Comparison of ENCODE assay signal across 29 mouse cellular contexts in the genomic region with DNA sequence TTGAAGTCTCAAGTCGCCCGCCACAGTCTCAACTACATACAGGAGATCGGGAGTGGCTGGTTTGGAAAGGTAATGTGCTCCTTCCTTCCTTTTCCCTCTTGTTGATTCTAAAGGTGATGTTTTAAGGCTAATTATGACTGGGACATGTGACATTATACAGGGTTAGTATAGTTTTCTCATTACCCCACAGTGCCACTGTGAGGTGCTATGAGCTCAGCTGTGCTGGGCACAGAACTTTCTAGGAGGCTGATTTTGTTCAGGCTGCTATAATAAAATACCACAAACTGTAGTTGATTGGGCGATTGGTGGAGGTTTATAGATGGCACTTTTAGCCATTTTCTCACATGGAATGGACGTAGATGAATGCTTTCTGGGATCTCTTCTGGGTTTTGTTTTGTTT. TPM values are rescaled to one million over a fixed set of nuclear protein-coding genes. Genes with fewer than 3 reads are reported as not detected.
A peak's percentile ranks its signal among the peaks of the same experiment; 100 is the strongest.
DNase-seq lines count a peak whose midpoint lies in the region; ATAC-seq and TF ChIP-seq lines count a peak whose summit lies in the region.
"Had no signal": no experiment of that assay in that cellular context is flagged by ENCODE, and none has a peak within 500 bp of the region (broad histone marks: within the 10 kb centered on the region; RNA-seq: fewer than 3 reads in every experiment).

No protein-coding gene starts in this region.

- no peaks in the 10 kb centered on the region for H3K27me3 ChIP-seq in intestine, postnatal 0 days (replicated peaks; ENCODE audit: control insufficient read depth, insufficient read depth, low read length)
- no peaks in the 10 kb centered on the region for H3K27me3 ChIP-seq in intestine, embryonic 15.5 days (replicated peaks)
- H3K27me3 ChIP-seq in lung, postnatal 0 days (replicated peaks; ENCODE audit: insufficient read depth, low read length): no peaks in the 10 kb centered on the region
- H3K27me3 ChIP-seq in splenic B cell, adult 2 months (ENCODE audit: control insufficient read depth, insufficient read depth, low read length, poor library complexity, severe bottlenecking): no peaks in the 10 kb centered on the region; the same call in 1 of the 2 replicates
- H3K27me3 ChIP-seq: embryonic facial prominence, embryonic 12.5 days; forebrain, embryonic 15.5 days; hindbrain, embryonic 13.5 days; liver, embryonic 15.5 days; lung, embryonic 15.5 days; neural tube, embryonic 12.5 days had no signal

- no peak overlapping the region for H3K27ac ChIP-seq in intestine, postnatal 0 days (ENCODE audit: low read depth, low read length)
- no peak overlapping the region for H3K27ac ChIP-seq in intestine, embryonic 15.5 days
- H3K27ac ChIP-seq in lung, postnatal 0 days (ENCODE audit: low read length): no peak overlapping the region
- H3K27ac ChIP-seq: embryonic facial prominence, embryonic 12.5 days; forebrain, embryonic 15.5 days; hindbrain, embryonic 13.5 days; liver, embryonic 15.5 days; lung, embryonic 15.5 days; neural tube, embryonic 12.5 days had no signal

- H3K4me3 ChIP-seq in intestine, postnatal 0 days (ENCODE audit: low read depth, low read length): no peak overlapping the region
- H3K4me3 ChIP-seq in intestine, embryonic 15.5 days (replicated peaks): no peak overlapping the region
- no peak overlapping the region for H3K4me3 ChIP-seq in lung, postnatal 0 days (ENCODE audit: low read depth, low read length)
- H3K4me3 ChIP-seq: embryonic facial prominence, embryonic 12.5 days; forebrain, embryonic 15.5 days; hindbrain, embryonic 13.5 days; liver, embryonic 15.5 days; lung, embryonic 15.5 days; myocyte; neural tube, embryonic 12.5 days had no signal

- no peaks in the 10 kb centered on the region for H3K9me3 ChIP-seq in intestine, postnatal 0 days (ENCODE audit: control insufficient read depth)
- H3K9me3 ChIP-seq in intestine, embryonic 15.5 days: no peaks in the 10 kb centered on the region
- H3K9me3 ChIP-seq in lung, postnatal 0 days (ENCODE audit: low read length): no peaks in the 10 kb centered on the region
- H3K9me3 ChIP-seq: embryonic facial prominence, embryonic 12.5 days; forebrain, embryonic 15.5 days; hindbrain, embryonic 13.5 days; liver, embryonic 15.5 days; lung, embryonic 15.5 days; neural tube, embryonic 12.5 days had no signal

- no peak for TF ChIP-seq EP300 in lung, postnatal 0 days (IDR thresholded peaks at IDR 0.05)

- 93% methylated on average over 5 of the region's 5 CpGs for WGBS in intestine, postnatal 0 days
- 94% methylated on average over 5 of the region's 5 CpGs for WGBS in intestine, embryonic 15.5 days
- 92% methylated on average over 5 of the region's 5 CpGs for WGBS in lung, postnatal 0 days

- H3K4me1 ChIP-seq in intestine, postnatal 0 days (replicated peaks; ENCODE audit: control insufficient read depth, insufficient read depth, low read length): no peaks in the 10 kb centered on the region
- H3K4me1 ChIP-seq in intestine, embryonic 15.5 days (replicated peaks): no peaks in the 10 kb centered on the region
- H3K4me1 ChIP-seq in lung, postnatal 0 days (ENCODE audit: insufficient read depth, low read depth, low read length): no peaks in the 10 kb centered on the region
- H3K4me1 ChIP-seq: embryonic facial prominence, embryonic 12.5 days; forebrain, embryonic 15.5 days; hindbrain, embryonic 13.5 days; liver, embryonic 15.5 days; neural tube, embryonic 12.5 days had no signal

- ATAC-seq in CD4-positive, CD25-positive, alpha-beta regulatory T cell, adult 4 months: no peak
- ATAC-seq in intestine, postnatal 0 days: no peak
- no peak for ATAC-seq in intestine, embryonic 15.5 days
- no peak for ATAC-seq in lung, postnatal 0 days
- ATAC-seq: activated CD4-positive, CD25-positive, alpha-beta regulatory T cell, adult 4 months; forebrain, embryonic 15.5 days had no signal

- H3K9ac ChIP-seq in intestine, postnatal 0 days (ENCODE audit: low read depth, low read length): no peak overlapping the region
- H3K9ac ChIP-seq in intestine, embryonic 15.5 days: no peak overlapping the region
- H3K9ac ChIP-seq in lung, postnatal 0 days (replicated peaks; ENCODE audit: low read depth): no peak overlapping the region
- H3K9ac ChIP-seq: embryonic facial prominence, embryonic 12.5 days; forebrain, embryonic 15.5 days; hindbrain, embryonic 13.5 days; liver, embryonic 15.5 days; lung, embryonic 15.5 days; neural tube, embryonic 12.5 days had no signal

- peak; percentile 12 for DNase-seq in CD4-positive, CD25-positive, alpha-beta regulatory T cell, adult 2 months (ENCODE audit: low read depth, low spot score)
- DNase-seq in lung, postnatal 0 days (ENCODE audit: low spot score): no peak
- DNase-seq in lung, postnatal 4 days: no peak
- peak; percentile 18 for DNase-seq in splenic B cell, adult 2 months (ENCODE audit: low read depth, low spot score)
- DNase-seq in retina, postnatal 1 day: no peak
- DNase-seq: adrenal gland, adult 2 months; adrenal gland, postnatal 36 days; cerebellum, adult 8-10 months; cerebellum, postnatal 36 days; embryo, embryonic 11 days; gastrocnemius, postnatal 10 days; heart, postnatal 4 days; kidney, adult 11 months; kidney, postnatal 36 days; liver; lung, postnatal 36 days; midbrain, embryonic 14.5 days had no signal

- H3K36me3 ChIP-seq in intestine, postnatal 0 days (ENCODE audit: control insufficient read depth, insufficient read depth): peaks cover 39% of the 10 kb centered on the region
- peaks cover 8% of the 10 kb centered on the region; the same call in 1 of the 2 replicates for H3K36me3 ChIP-seq in intestine, embryonic 15.5 days
- peaks cover under 1% of the 10 kb centered on the region; the same call in 1 of the 2 replicates for H3K36me3 ChIP-seq in lung, postnatal 0 days (ENCODE audit: insufficient read depth, low read length)
- H3K36me3 ChIP-seq in splenic B cell, adult 2 months (ENCODE audit: control insufficient read depth, insufficient read depth, low read length, poor library complexity, severe bottlenecking): peaks cover 9% of the 10 kb centered on the region

- no peak overlapping the region for H3K4me2 ChIP-seq in intestine, postnatal 0 days (replicated peaks; ENCODE audit: low read depth)
- no peak overlapping the region for H3K4me2 ChIP-seq in intestine, embryonic 15.5 days (replicated peaks)
- H3K4me2 ChIP-seq in lung, postnatal 0 days (replicated peaks; ENCODE audit: low read depth, low read length): no peak overlapping the region
- H3K4me2 ChIP-seq: embryonic facial prominence, embryonic 12.5 days; forebrain, embryonic 15.5 days; hindbrain, embryonic 13.5 days; liver, embryonic 15.5 days; lung, embryonic 15.5 days; neural tube, embryonic 12.5 days had no signal

- peak; percentile 46 for TF ChIP-seq CTCF in intestine, postnatal 0 days (IDR thresholded peaks at IDR 0.05; ENCODE audit: low read depth)
- TF ChIP-seq CTCF in lung, postnatal 0 days (IDR thresholded peaks at IDR 0.05): peak; percentile 60

RNA-seq across cellular contexts. Expression of a gene that starts 43.3 kb away (rescaled TPM):
- polyA plus RNA-seq in CD4-positive, CD25-positive, alpha-beta regulatory T cell, adult 4 months (2017; shearing (Covaris generic)): 1 to 10 TPM; 3.7 to 3.9 TPM
- 4.9 and 5.8 TPM in 2 replicates for polyA plus RNA-seq in intestine, postnatal 0 days (2015; fragmentation: Nextera tagmentation; extraction: Ambion mirVana)
- 5.6 and 6.7 TPM in 2 replicates for polyA plus RNA-seq in intestine, embryonic 15.5 days (2015; fragmentation: Nextera tagmentation; extraction: Ambion mirVana)
- polyA plus RNA-seq in lung, postnatal 0 days (2015; fragmentation: Nextera tagmentation; extraction: Ambion mirVana): 4.5 and 4.7 TPM in 2 replicates

RNA-seq across cellular contexts. Expression of a gene that starts 46.6 kb away (rescaled TPM):
- under 1 TPM in 1 of 2 experiments, not detected in 1; 0.39 TPM for polyA plus RNA-seq in CD4-positive, CD25-positive, alpha-beta regulatory T cell, adult 4 months (2017; shearing (Covaris generic))
- polyA plus RNA-seq in intestine, postnatal 0 days (2015; fragmentation: Nextera tagmentation; extraction: Ambion mirVana): 0.13 and 0.16 TPM in 2 replicates
- 7.6 and 15.3 TPM in 2 replicates for polyA plus RNA-seq in intestine, embryonic 15.5 days (2015; fragmentation: Nextera tagmentation; extraction: Ambion mirVana)
- 0.20 TPM in 1 of 2 replicates, not detected in the other for polyA plus RNA-seq in lung, postnatal 0 days (2015; fragmentation: Nextera tagmentation; extraction: Ambion mirVana)
- polyA plus RNA-seq: C2C12; midbrain, embryonic 14.5 days had no signal

Comparison
In these comparisons a context has a peak if more than half of its experiments do, and no peak if none do; other contexts are left out.
1. DNase-seq: peak in CD4-positive, CD25-positive, alpha-beta regulatory T cell, adult 2 months (single experiment) and splenic B cell, adult 2 months (single experiment); none in lung, postnatal 0 days (single experiment), lung, postnatal 4 days (0 of 2) and retina, postnatal 1 day (single experiment).